Mouse (Mus musculus): Measurements from ENCODE around the gene Epha2. TPM values are rescaled to one million over a fixed set of nuclear protein-coding genes. Genes with fewer than 3 reads are reported as not detected.
A peak's percentile ranks its signal among the peaks of the same experiment; 100 is the strongest.

Gene Epha2
- polyA plus RNA-seq, 1 experiment from 2014 or later = 1.7 TPM

- no peaks in the 10 kb centered on the region for H3K36me3 ChIP-seq
- WGBS = 48% methylated on average over 15 of the region's 15 CpGs
- ATAC-seq (ENCODE audit: low read depth) = no peak
- H3K27ac ChIP-seq (replicated peaks) = no peak overlapping the region
- H3K9ac ChIP-seq = no peak overlapping the region
- H3K4me2 ChIP-seq = no peak overlapping the region
- no peaks in the 10 kb centered on the region for H3K27me3 ChIP-seq
- peaks cover 15% of the 10 kb centered on the region for H3K4me1 ChIP-seq (replicated peaks)
- H3K4me3 ChIP-seq = no peak overlapping the region
- H3K9me3 ChIP-seq = no peaks in the 10 kb centered on the region
These were observed 30.7 kb upstream of the Epha2 start for GRCm38 (mm10) chr4:141270201-141270940.

GRCm38 (mm10) chr4:141271228-141271627 is 29.8 kb upstream of the Epha2 start:
- Histone ChIP-seq H3K27ac (replicated peaks) (no peak overlapping the region), H3K9ac (no peak overlapping the region), H3K36me3 (no peaks in the 10 kb centered on the region), H3K4me3 (no peak overlapping the region), H3K27me3 (no peaks in the 10 kb centered on the region), H3K4me2 (no peak overlapping the region), H3K4me1 (replicated peaks) (peaks cover 15% of the 10 kb centered on the region), H3K9me3 (no peaks in the 10 kb centered on the region)
- no peak for ATAC-seq (ENCODE audit: low read depth)
- 84% methylated on average over 6 of the region's 7 CpGs for WGBS

- Histone ChIP-seq H3K36me3 (no peaks in the 10 kb centered on the region), H3K9me3 (no peaks in the 10 kb centered on the region), H3K27ac (replicated peaks) (no peak overlapping the region), H3K4me1 (replicated peaks) (peaks cover 15% of the 10 kb centered on the region), H3K9ac (no peak overlapping the region), H3K27me3 (no peaks in the 10 kb centered on the region), H3K4me3 (no peak overlapping the region), H3K4me2 (no peak overlapping the region)
- no peak for ATAC-seq (ENCODE audit: low read depth)
- WGBS = 82% methylated on average over 6 of the region's 6 CpGs
These were observed 29.3 kb upstream of the Epha2 start for GRCm38 (mm10) chr4:141271721-141272120.

GRCm38 (mm10) chr4:141272878-141273277 is 28.2 kb upstream of the Epha2 start:
- 18% methylated on average over 14 of the region's 14 CpGs for WGBS
- no peak for ATAC-seq (ENCODE audit: low read depth)
- H3K9ac ChIP-seq = 0 out of 2 replicates have a peak overlapping the region, but pooled peaks have one; percentile 22
- H3K27me3 ChIP-seq = no peaks in the 10 kb centered on the region
- H3K4me1 ChIP-seq (replicated peaks) = peaks cover 15% of the 10 kb centered on the region
- peak overlapping the region; percentile 37 for H3K4me2 ChIP-seq
- no peaks in the 10 kb centered on the region for H3K9me3 ChIP-seq
- no peak overlapping the region for H3K27ac ChIP-seq (replicated peaks)
- no peak overlapping the region for H3K4me3 ChIP-seq
- no peaks in the 10 kb centered on the region for H3K36me3 ChIP-seq

DNA sequence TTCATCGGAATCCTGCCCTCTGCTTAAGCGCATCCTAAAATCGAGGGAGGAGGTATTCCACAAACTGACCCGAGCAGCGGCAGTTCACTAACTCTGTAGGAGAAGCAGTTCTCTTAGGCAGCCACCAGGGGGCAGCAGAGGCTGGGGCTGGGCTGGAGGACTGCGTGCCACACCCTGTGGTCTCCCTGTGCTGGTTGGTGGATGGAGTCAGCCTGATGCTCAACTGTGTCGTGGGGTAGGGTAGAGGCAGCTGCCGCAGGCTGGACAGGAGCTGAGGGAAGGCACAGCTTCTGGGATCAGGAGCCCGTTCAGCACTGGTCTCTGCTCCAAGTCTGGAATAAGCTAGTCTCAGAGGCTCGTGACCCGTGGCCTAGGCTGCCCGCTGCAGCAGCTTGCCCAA is 27.7 kb upstream of the Epha2 start:
- H3K27me3 ChIP-seq = no peaks in the 10 kb centered on the region
- ATAC-seq (ENCODE audit: low read depth) = peak; percentile 79
- no peaks in the 10 kb centered on the region for H3K36me3 ChIP-seq
- H3K4me2 ChIP-seq = peak overlapping the region; percentile 37
- peaks cover 15% of the 10 kb centered on the region for H3K4me1 ChIP-seq (replicated peaks)
- no peaks in the 10 kb centered on the region for H3K9me3 ChIP-seq
- no peak overlapping the region for H3K4me3 ChIP-seq
- 0 out of 2 replicates have a peak overlapping the region, but pooled peaks have one; percentile 22 for H3K9ac ChIP-seq
- 15% methylated on average over 12 of the region's 12 CpGs for WGBS
- H3K27ac ChIP-seq (replicated peaks) = no peak overlapping the region

GRCm38 (mm10) chr4:141274485-141275341 is 26.3 kb upstream of the Epha2 start:
- H3K9me3 ChIP-seq = no peaks in the 10 kb centered on the region
- peaks cover 18% of the 10 kb centered on the region for H3K4me1 ChIP-seq (replicated peaks)
- H3K4me3 ChIP-seq = no peak overlapping the region
- ATAC-seq (ENCODE audit: low read depth) = no peak
- no peak overlapping the region for H3K4me2 ChIP-seq
- H3K36me3 ChIP-seq = no peaks in the 10 kb centered on the region
- H3K27ac ChIP-seq (replicated peaks) = no peak overlapping the region
- H3K27me3 ChIP-seq = no peaks in the 10 kb centered on the region
- 40% methylated on average over 23 of the region's 23 CpGs for WGBS
- peak overlapping the region; percentile 26; the same call in 1 of the 2 replicates for H3K9ac ChIP-seq

DNA sequence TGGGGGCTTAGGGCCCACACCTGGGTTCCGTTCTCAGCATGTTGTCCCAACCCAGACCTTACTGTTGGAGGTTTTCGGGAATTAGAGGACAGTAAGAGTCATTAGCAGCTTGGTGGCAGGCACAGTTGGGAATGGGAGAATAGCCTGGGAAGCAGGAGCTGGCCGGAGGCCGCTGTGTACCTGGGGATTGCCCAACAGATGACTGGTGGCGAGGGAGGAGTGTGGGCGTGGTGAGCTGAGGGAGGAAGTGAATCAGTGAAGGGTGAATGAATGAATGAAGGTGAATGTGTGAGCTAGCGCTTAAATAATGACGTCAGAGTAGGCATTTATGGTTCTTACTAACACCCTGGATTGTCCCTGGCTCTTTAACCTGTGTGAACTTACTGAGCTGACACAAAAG is 23.9 kb upstream of the Epha2 start:
- H3K4me1 ChIP-seq (replicated peaks) = peaks cover 20% of the 10 kb centered on the region
- no peak overlapping the region for H3K4me2 ChIP-seq
- H3K4me3 ChIP-seq = no peak overlapping the region
- H3K9me3 ChIP-seq = no peaks in the 10 kb centered on the region
- no peaks in the 10 kb centered on the region for H3K36me3 ChIP-seq
- WGBS = 81% methylated on average over 8 of the region's 8 CpGs
- H3K27ac ChIP-seq (replicated peaks) = no peak overlapping the region
- ATAC-seq (ENCODE audit: low read depth) = no peak
- H3K9ac ChIP-seq = no peak overlapping the region
- no peaks in the 10 kb centered on the region for H3K27me3 ChIP-seq

DNA sequence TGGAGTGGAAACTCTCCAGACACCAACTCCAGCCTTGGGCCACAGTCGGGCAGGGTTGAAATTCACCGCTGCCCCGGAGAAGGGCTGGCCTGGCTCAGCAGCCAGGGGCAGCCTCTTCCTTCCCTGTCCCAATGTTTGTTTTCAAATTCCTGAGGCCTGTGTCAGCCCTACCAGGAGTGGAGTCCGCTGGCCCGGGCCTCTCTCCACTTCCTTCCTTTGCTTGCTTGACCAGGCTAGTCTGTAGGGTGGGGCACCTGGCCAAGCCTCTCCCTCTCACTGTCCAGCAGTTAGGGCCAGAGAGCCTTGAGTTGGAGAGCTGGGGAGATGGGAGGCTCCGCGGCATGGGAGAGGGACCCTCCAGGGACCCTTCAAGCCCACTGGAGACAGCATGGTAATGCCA is 22.9 kb upstream of the Epha2 start:
- WGBS = 72% methylated on average over 7 of the region's 7 CpGs
- no peak for ATAC-seq (ENCODE audit: low read depth)

DNA sequence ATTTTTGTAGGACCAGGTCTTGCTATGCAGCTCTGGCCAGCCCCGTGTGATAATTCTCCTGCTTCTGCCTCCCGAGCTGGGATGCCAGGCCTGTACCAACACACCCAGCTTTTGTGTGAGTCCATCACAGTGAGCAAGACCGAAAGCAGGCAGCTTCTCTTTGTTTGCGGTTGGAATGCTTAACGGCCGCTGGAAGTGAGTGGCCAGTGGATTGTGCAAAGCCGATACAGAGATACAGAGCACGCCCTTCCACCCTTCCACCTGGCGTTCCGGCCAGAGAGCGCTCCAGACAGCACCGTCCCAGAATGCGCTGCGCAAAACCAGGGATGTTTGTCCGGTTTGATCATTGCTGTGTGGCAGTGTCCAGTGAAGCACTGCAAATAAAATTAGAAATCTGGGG is 21.7 kb upstream of the Epha2 start:
- Histone ChIP-seq H3K9me3 (no peaks in the 10 kb centered on the region), H3K4me1 (replicated peaks) (peaks cover 22% of the 10 kb centered on the region), H3K27me3 (no peaks in the 10 kb centered on the region), H3K27ac (replicated peaks) (no peak overlapping the region), H3K4me2 (no peak overlapping the region), H3K9ac (no peak overlapping the region), H3K4me3 (no peak overlapping the region), H3K36me3 (no peaks in the 10 kb centered on the region)
- no peak for ATAC-seq (ENCODE audit: low read depth)
- WGBS = 60% methylated on average over 15 of the region's 15 CpGs

More for the DNA sequence above, 22.9 kb upstream of the Epha2 start:
- Histone ChIP-seq H3K4me2 (no peak overlapping the region; the same call in 1 of the 2 replicates), H3K27me3 (no peaks in the 10 kb centered on the region), H3K9ac (no peak overlapping the region), H3K36me3 (no peaks in the 10 kb centered on the region), H3K4me3 (no peak overlapping the region), H3K27ac (replicated peaks) (peak overlapping the region; percentile 67), H3K4me1 (replicated peaks) (peaks cover 17% of the 10 kb centered on the region), H3K9me3 (no peaks in the 10 kb centered on the region)

DNA sequence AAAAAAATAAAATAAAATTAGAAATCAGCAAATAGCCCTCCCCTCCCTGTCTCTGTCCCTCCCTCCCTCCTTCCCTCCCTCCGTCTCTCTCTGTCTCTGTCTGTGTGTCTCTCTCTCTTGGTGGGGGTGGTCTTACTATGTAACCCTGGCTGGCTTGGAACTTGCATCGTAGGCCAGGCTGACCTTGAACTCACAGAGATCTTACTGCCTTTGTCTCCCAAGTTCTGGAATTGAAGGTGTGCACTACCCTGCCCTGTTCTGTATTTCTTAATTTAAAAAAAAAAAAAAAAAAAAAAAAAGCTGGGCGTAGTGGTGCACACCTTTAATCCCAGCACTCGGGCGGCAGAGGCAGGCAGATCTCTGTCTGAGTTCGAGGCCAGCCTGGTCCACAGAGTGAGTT is 21.3 kb upstream of the Epha2 start:
- ATAC-seq (ENCODE audit: low read depth) = no peak
- Histone ChIP-seq H3K9me3 (no peaks in the 10 kb centered on the region), H3K27ac (replicated peaks) (no peak overlapping the region), H3K4me1 (replicated peaks) (peaks cover 17% of the 10 kb centered on the region), H3K27me3 (no peaks in the 10 kb centered on the region), H3K4me2 (no peak overlapping the region), H3K4me3 (no peak overlapping the region), H3K9ac (no peak overlapping the region), H3K36me3 (no peaks in the 10 kb centered on the region)
- WGBS = 93% methylated on average over 6 of the region's 6 CpGs

- Histone ChIP-seq H3K36me3 (no peaks in the 10 kb centered on the region), H3K9ac (no peak overlapping the region), H3K9me3 (no peaks in the 10 kb centered on the region), H3K27me3 (no peaks in the 10 kb centered on the region), H3K27ac (replicated peaks) (no peak overlapping the region), H3K4me1 (replicated peaks) (peaks cover 17% of the 10 kb centered on the region), H3K4me3 (no peak overlapping the region), H3K4me2 (no peak overlapping the region)
- WGBS = 98% methylated on average over 1 of the region's 1 CpGs
- ATAC-seq (ENCODE audit: low read depth) = no peak
These were observed 20.6 kb upstream of the Epha2 start for GRCm38 (mm10) chr4:141280471-141280870.

DNA sequence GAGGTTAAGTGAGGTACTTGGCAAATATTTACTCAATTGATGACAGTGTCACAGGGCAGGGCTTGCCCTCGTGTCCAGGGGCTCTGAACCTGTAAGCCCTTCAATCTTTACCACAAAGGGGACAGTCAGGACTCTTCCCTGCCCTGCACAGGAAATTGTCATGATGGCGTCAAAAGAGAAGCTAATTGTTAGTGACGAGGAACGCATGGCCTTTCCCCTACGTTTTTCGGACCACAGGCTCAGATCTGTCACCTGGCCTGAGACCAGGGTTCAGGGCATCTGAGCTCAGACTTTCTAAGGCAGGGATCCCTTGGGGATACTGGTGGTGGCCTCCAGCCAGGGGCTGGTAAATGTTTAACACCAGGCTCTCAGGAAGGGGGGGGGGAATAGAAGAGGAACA is 19.9 kb upstream of the Epha2 start:
- no peak overlapping the region for H3K4me2 ChIP-seq
- H3K27ac ChIP-seq (replicated peaks) = no peak overlapping the region
- H3K36me3 ChIP-seq = no peaks in the 10 kb centered on the region
- peaks cover 5% of the 10 kb centered on the region; the same call in 1 of the 2 replicates for H3K27me3 ChIP-seq
- no peak overlapping the region for H3K4me3 ChIP-seq
- no peak for ATAC-seq (ENCODE audit: low read depth)
- WGBS = 30% methylated on average over 6 of the region's 6 CpGs
- peaks cover 17% of the 10 kb centered on the region for H3K4me1 ChIP-seq (replicated peaks)
- H3K9ac ChIP-seq = no peak overlapping the region
- H3K9me3 ChIP-seq = no peaks in the 10 kb centered on the region
